Mouse (Mus musculus): ENCODE measurements around the gene Arnt. TPM values are rescaled to one million over a fixed set of nuclear protein-coding genes. Genes with fewer than 3 reads are reported as not detected.

Arnt gene
- total RNA-seq, 1 experiment = 25.1 TPM

DNA sequence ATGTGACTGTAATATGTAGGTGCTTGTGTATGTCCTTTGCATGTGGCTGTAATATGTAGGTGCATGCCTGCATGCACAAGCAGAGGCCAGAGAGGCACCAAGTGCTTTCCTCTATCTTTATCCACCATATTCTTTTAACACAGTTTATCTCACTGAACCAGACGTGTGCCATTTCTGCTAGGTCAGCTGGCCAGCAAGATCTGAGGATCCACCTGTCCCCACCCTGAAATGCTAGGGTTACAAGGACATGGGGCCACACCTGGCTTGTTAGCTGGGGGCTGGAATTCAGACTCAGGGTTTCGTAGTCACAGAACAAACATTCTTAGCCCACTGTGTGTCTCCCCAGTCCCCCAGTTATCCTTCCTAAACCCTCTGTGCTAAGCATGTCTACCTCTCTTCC, 85.1 kb downstream of the Arnt start:
- in situ Hi-C loops (cut with MboI; ENCODE audit: low sequenced_read_pairs in 2 of 2, unreplicated experiment in 2 of 2) = no loop called here
- TF ChIP-seq HCFC1 (IDR thresholded peaks at IDR 0.05; ENCODE audit: borderline replicate concordance, insufficient read depth, low read length) (no peak), ZC3H11A (IDR thresholded peaks at IDR 0.05; ENCODE audit: borderline replicate concordance, low read depth, low read length) (no peak), MAFK (IDR thresholded peaks at IDR 0.05; ENCODE audit: insufficient read depth, low read depth, low read length) (no peak), ZNF384 (IDR thresholded peaks at IDR 0.05; ENCODE audit: low read depth, low read length) (no peak), CHD2 (IDR thresholded peaks at IDR 0.05; ENCODE audit: low read depth, low read length) (no peak)
- no peak for DNase-seq (ENCODE audit: low read depth, low spot score)
- no peak overlapping the region for H3K4me3 ChIP-seq (ENCODE audit: insufficient read depth in 1 of 2, low read depth in 1 of 2, low read length in 2 of 2, poor library complexity in 1 of 2, severe bottlenecking in 1 of 2)
- H3K4me1 ChIP-seq (ENCODE audit: control insufficient read depth in 2 of 2, insufficient read depth in 2 of 2, low read length in 2 of 2, poor library complexity in 1 of 2) = peaks cover 9 to 13% of the 10 kb centered on the region in 2 experiments; a peak in 2 of 4 replicates
- H3K9ac ChIP-seq (ENCODE audit: insufficient read depth, low read depth, low read length, poor library complexity, severe bottlenecking) = no peak overlapping the region
- H3K36me3 ChIP-seq (ENCODE audit: control insufficient read depth, insufficient read depth, low read length, poor library complexity, severe bottlenecking) = no peaks in the 10 kb centered on the region
- H3K27ac ChIP-seq (ENCODE audit: insufficient read depth, low read depth, low read length, poor library complexity, severe bottlenecking) = no peak overlapping the region
- H3K9me3 ChIP-seq (ENCODE audit: control insufficient read depth, insufficient read depth, low read depth, low read length) = no peaks in the 10 kb centered on the region

DNA sequence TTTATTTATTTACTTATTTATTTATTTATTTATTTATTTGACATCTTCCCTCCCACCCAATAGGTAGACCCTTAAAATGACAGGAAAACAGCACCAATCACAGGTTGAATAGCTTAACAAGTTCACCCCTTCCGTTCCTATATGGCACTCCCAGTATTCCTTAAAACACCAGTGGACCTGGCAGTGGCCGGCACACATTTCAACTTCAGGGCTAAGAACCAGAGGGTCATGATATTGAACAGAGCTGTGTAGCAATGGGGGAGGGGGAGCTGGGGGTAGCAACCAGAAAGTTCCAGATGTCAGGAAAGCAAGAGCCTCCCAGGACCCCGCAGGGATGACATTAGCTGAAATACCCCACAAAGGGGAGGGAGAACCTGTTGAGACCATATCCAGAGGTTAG, 85.9 kb downstream of the Arnt start:
- no peaks in the 10 kb centered on the region for H3K9me3 ChIP-seq (ENCODE audit: control insufficient read depth, insufficient read depth, low read depth, low read length)
- no peak overlapping the region for H3K9ac ChIP-seq (ENCODE audit: insufficient read depth, low read depth, low read length, poor library complexity, severe bottlenecking)
- no peak overlapping the region for H3K27ac ChIP-seq (ENCODE audit: insufficient read depth, low read depth, low read length, poor library complexity, severe bottlenecking)
- no peaks in the 10 kb centered on the region for H3K36me3 ChIP-seq (ENCODE audit: control insufficient read depth, insufficient read depth, low read length, poor library complexity, severe bottlenecking)
- TF ChIP-seq HCFC1 (IDR thresholded peaks at IDR 0.05; ENCODE audit: borderline replicate concordance, insufficient read depth, low read length) (no peak), ZNF384 (IDR thresholded peaks at IDR 0.05; ENCODE audit: low read depth, low read length) (no peak), MAFK (IDR thresholded peaks at IDR 0.05; ENCODE audit: insufficient read depth, low read depth, low read length) (no peak), ZC3H11A (IDR thresholded peaks at IDR 0.05; ENCODE audit: borderline replicate concordance, low read depth, low read length) (no peak)
- in situ Hi-C loops (cut with MboI; ENCODE audit: low sequenced_read_pairs in 2 of 2, unreplicated experiment in 2 of 2) = no loop called here
- H3K4me1 ChIP-seq (ENCODE audit: control insufficient read depth in 2 of 2, insufficient read depth in 2 of 2, low read length in 2 of 2, poor library complexity in 1 of 2) = peaks cover 9 to 13% of the 10 kb centered on the region in 2 experiments; a peak in 2 of 4 replicates
- no peak overlapping the region for H3K4me3 ChIP-seq (ENCODE audit: insufficient read depth in 1 of 2, low read depth in 1 of 2, low read length in 2 of 2, poor library complexity in 1 of 2, severe bottlenecking in 1 of 2)
- DNase-seq (ENCODE audit: low read depth, low spot score) = no peak

DNA sequence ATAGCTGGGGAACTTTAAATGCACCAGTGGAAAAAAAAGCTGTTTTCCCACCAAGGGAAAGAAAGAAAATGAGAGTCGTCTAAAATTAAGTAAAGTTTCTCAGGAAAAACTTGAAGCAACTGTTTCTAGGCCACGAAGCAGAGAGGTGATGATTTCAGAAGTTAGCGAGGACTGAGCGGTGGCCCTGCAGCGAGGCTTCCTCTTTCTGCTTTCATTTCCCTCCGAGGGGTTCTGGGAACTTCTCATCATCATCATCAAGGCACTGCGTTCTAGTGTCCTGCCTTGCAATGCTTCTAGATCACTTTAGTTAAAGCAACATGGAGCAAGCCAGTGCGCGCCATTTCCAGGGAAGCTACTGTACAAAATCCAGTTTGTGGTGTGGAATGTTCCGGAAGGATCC, 87.0 kb downstream of the Arnt start:
- Histone ChIP-seq H3K4me3 (ENCODE audit: insufficient read depth in 1 of 2, low read depth in 1 of 2, low read length in 2 of 2, poor library complexity in 1 of 2, severe bottlenecking in 1 of 2) (no peak overlapping the region), H3K36me3 (ENCODE audit: control insufficient read depth, insufficient read depth, low read length, poor library complexity, severe bottlenecking) (no peaks in the 10 kb centered on the region), H3K27ac (ENCODE audit: insufficient read depth, low read depth, low read length, poor library complexity, severe bottlenecking) (no peak overlapping the region), H3K9me3 (ENCODE audit: control insufficient read depth, insufficient read depth, low read depth, low read length) (no peaks in the 10 kb centered on the region), H3K4me1 (ENCODE audit: control insufficient read depth in 2 of 2, insufficient read depth in 2 of 2, low read length in 2 of 2, poor library complexity in 1 of 2) (peaks cover 9 to 13% of the 10 kb centered on the region in 2 experiments; a peak in 2 of 4 replicates), H3K9ac (ENCODE audit: insufficient read depth, low read depth, low read length, poor library complexity, severe bottlenecking) (no peak overlapping the region)
- DNase-seq (ENCODE audit: low read depth, low spot score) = no peak
- TF ChIP-seq HCFC1 (IDR thresholded peaks at IDR 0.05; ENCODE audit: borderline replicate concordance, insufficient read depth, low read length) (no peak), ZC3H11A (IDR thresholded peaks at IDR 0.05; ENCODE audit: borderline replicate concordance, low read depth, low read length) (no peak), ZNF384 (IDR thresholded peaks at IDR 0.05; ENCODE audit: low read depth, low read length) (no peak), MAFK (IDR thresholded peaks at IDR 0.05; ENCODE audit: insufficient read depth, low read depth, low read length) (no peak), CHD2 (IDR thresholded peaks at IDR 0.05; ENCODE audit: low read depth, low read length) (no peak)
- in situ Hi-C loops (cut with MboI; ENCODE audit: low sequenced_read_pairs in 2 of 2, unreplicated experiment in 2 of 2) = no loop called here

DNA sequence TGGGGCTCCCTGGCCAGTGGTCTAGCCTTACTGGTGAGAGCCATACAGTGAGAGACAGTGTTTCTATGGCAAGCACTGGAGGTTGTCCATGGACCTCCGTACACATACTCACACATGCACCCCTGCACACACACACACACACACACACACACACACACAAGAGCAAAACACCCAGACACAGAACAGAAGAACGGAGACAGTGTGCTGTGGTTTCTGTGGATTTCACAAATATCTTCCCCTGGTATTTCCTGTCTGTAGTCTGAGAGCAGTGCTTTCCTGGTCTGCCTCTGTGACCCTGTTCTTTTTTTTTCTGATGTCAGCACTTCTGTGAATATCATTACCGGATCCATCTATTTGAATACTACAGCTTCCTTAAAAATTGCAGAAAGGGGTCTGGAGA, 89.5 kb downstream of the Arnt start:
- no peak for DNase-seq (ENCODE audit: low read depth, low spot score)
- Histone ChIP-seq H3K4me1 (ENCODE audit: control insufficient read depth in 2 of 2, insufficient read depth in 2 of 2, low read length in 2 of 2, poor library complexity in 1 of 2) (peaks cover 9 to 10% of the 10 kb centered on the region in 2 experiments; a peak in 2 of 4 replicates), H3K36me3 (ENCODE audit: control insufficient read depth, insufficient read depth, low read length, poor library complexity, severe bottlenecking) (no peaks in the 10 kb centered on the region), H3K27ac (ENCODE audit: insufficient read depth, low read depth, low read length, poor library complexity, severe bottlenecking) (no peak overlapping the region), H3K9me3 (ENCODE audit: control insufficient read depth, insufficient read depth, low read depth, low read length) (no peaks in the 10 kb centered on the region), H3K4me3 (ENCODE audit: insufficient read depth in 1 of 2, low read depth in 1 of 2, low read length in 2 of 2, poor library complexity in 1 of 2, severe bottlenecking in 1 of 2) (no peak overlapping the region), H3K9ac (ENCODE audit: insufficient read depth, low read depth, low read length, poor library complexity, severe bottlenecking) (no peak overlapping the region)
- TF ChIP-seq HCFC1 (IDR thresholded peaks at IDR 0.05; ENCODE audit: borderline replicate concordance, insufficient read depth, low read length) = no peak
- TF ChIP-seq CHD2 (IDR thresholded peaks at IDR 0.05; ENCODE audit: low read depth, low read length) = no peak
- TF ChIP-seq ZNF384 (IDR thresholded peaks at IDR 0.05; ENCODE audit: low read depth, low read length) = no peak
- TF ChIP-seq MAFK (IDR thresholded peaks at IDR 0.05; ENCODE audit: insufficient read depth, low read depth, low read length) = no peak
- TF ChIP-seq ZC3H11A (IDR thresholded peaks at IDR 0.05; ENCODE audit: borderline replicate concordance, low read depth, low read length) = no peak
- in situ Hi-C loops (cut with MboI; ENCODE audit: low sequenced_read_pairs in 2 of 2, unreplicated experiment in 2 of 2) = no loop called here

DNA sequence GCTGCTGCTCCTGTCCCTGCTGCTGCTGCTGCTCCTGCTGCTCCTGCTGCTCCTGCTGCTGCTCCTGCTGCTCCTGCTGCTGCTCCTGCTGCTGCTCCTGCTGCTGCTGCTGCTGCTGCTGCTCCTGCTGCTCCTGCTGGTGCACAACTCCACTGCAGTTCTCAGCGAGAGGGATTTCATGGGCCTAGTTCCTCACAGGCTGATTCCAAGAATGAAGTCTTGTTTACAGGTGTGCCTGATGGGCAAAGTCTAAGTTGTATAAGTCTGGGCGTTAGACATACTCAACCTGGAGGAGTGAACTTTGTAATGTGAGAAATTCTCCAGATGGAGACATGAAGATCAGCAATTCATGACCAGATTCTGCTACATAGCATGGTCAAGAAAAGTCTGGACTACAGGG, 90.5 kb downstream of the Arnt start:
- no peak overlapping the region for H3K9ac ChIP-seq (ENCODE audit: insufficient read depth, low read depth, low read length, poor library complexity, severe bottlenecking)
- H3K4me1 ChIP-seq (ENCODE audit: control insufficient read depth in 2 of 2, insufficient read depth in 2 of 2, low read length in 2 of 2, poor library complexity in 1 of 2) = peaks cover 4 to 7% of the 10 kb centered on the region in 2 experiments; a peak in 2 of 4 replicates
- H3K27ac ChIP-seq (ENCODE audit: insufficient read depth, low read depth, low read length, poor library complexity, severe bottlenecking) = no peak overlapping the region
- no peak overlapping the region for H3K4me3 ChIP-seq (ENCODE audit: insufficient read depth in 1 of 2, low read depth in 1 of 2, low read length in 2 of 2, poor library complexity in 1 of 2, severe bottlenecking in 1 of 2)
- no peak for DNase-seq (ENCODE audit: low read depth, low spot score)
- no peaks in the 10 kb centered on the region for H3K9me3 ChIP-seq (ENCODE audit: control insufficient read depth, insufficient read depth, low read depth, low read length)
- no peaks in the 10 kb centered on the region for H3K36me3 ChIP-seq (ENCODE audit: control insufficient read depth, insufficient read depth, low read length, poor library complexity, severe bottlenecking)
- TF ChIP-seq MAFK (IDR thresholded peaks at IDR 0.05; ENCODE audit: insufficient read depth, low read depth, low read length) (no peak), ZC3H11A (IDR thresholded peaks at IDR 0.05; ENCODE audit: borderline replicate concordance, low read depth, low read length) (no peak), HCFC1 (IDR thresholded peaks at IDR 0.05; ENCODE audit: borderline replicate concordance, insufficient read depth, low read length) (no peak), ZNF384 (IDR thresholded peaks at IDR 0.05; ENCODE audit: low read depth, low read length) (no peak), CHD2 (IDR thresholded peaks at IDR 0.05; ENCODE audit: low read depth, low read length) (no peak)
- in situ Hi-C loops (cut with MboI; ENCODE audit: low sequenced_read_pairs in 2 of 2, unreplicated experiment in 2 of 2) = no loop called here

Data from ES-E14 (cell line).